Mouse (Mus musculus) bone marrow macrophage, adult 2 months (primary cell): ENCODE results near the gene Tmem161b. TPM values are rescaled to one million over a fixed set of nuclear protein-coding genes. Genes with fewer than 3 reads are reported as not detected.

Experiments used
- H3K27ac ChIP-seq: 2 replicates; pipeline ENCODE4 v1.5.1; 2012; ENCODE audit warnings: low read depth, low read length; ENCODE audit not compliant: insufficient read depth
- H3K4me1 ChIP-seq: 2 replicates; pipeline ENCODE4 v1.6.1; 2012; ENCODE audit warnings: low read length; ENCODE audit not compliant: control insufficient read depth, insufficient read depth
- H3K4me3 ChIP-seq: 2 replicates; pipeline ENCODE4 v1.5.1; 2012; ENCODE audit warnings: mild to moderate bottlenecking, low read length, moderate library complexity; ENCODE audit not compliant: insufficient read depth
- CTCF ChIP-seq: IDR thresholded peaks from 2 replicates; pipeline ENCODE4 v1.5.1; 2012; ENCODE audit warnings: low read depth, mild to moderate bottlenecking, low read length, moderate library complexity
- POLR2A ChIP-seq: IDR thresholded peaks from 2 replicates; pipeline ENCODE4 v1.6.1; 2012; ENCODE audit warnings: mild to moderate bottlenecking, low read depth, low read length, borderline replicate concordance
- polyA plus RNA-seq: library from polyadenylated mRNA; stranded (reverse); fragments of >200 nt; gene quantifications from 2 replicates; pipeline ENCODE4 v1.2.4, GENCODE M21; 2012; ENCODE audit not compliant: missing spikeins, insufficient read depth, insufficient read length

The Tmem161b gene
- polyA plus RNA-seq, 1 experiment = 16.9 TPM

DNA sequence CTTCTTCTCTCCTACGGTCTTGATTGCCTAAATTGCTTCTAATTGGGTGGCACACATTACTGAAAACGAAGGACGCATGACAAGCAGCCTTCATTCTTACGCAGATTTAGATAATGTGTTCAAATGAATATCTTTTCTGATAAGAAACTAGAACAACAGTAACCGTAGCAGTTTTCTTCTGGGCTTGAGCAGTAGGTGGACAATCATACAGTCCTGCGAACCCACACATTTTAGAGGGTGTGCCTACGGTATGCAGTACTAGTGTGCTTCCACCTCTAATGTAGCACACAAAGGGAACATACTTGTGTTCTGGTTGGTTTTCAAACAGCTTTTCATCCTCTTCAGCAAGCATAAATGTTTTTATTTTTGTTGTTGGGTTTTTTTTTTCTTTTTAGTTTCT lies 122.6 kb downstream of the Tmem161b start:
- TF ChIP-seq CTCF = no peak
- TF ChIP-seq POLR2A = no peak
- Histone ChIP-seq H3K27ac (no peak overlapping the region), H3K4me1 (peaks cover 3% of the 10 kb centered on the region; the same call in 1 of the 2 replicates), H3K4me3 (no peak overlapping the region)

DNA sequence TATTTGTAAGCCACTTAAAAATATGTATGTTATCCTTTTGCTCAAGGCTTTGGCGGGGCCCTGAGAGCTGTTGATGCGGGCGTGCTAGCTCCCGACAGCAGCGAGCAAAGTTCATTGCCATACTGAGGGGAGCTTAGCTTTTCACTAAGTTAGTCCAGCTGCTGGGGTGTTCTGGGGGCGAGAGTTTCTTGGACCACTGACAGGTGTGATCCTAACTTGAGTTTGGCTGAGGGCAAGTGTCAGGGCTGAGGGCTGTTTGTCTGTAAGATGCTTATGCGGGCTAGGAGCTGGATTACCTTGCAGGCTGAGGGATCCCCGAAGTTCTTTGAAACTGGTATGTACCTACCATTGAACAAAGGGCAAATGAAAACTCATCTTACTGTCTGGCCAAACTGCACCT lies 123.0 kb downstream of the Tmem161b start:
- H3K4me1 ChIP-seq = peaks cover 3% of the 10 kb centered on the region; the same call in 1 of the 2 replicates
- no peak overlapping the region for H3K4me3 ChIP-seq
- TF ChIP-seq CTCF (no peak), POLR2A (no peak)
- H3K27ac ChIP-seq = no peak overlapping the region
